Mouse (Mus musculus): ENCODE data around the gene Pcbp2.

- TF ChIP-seq CTCF (IDR thresholded peaks at IDR 0.05; ENCODE audit: low read depth) (no peak), EP300 (optimal IDR thresholded peaks at IDR 0.05) (no peak)
These were observed 47.3 kb downstream of the Pcbp2 start for GRCm38 (mm10) chr15:102517631-102517975.
